ENCODE assay signal across 13 mouse cellular contexts in the genomic region with DNA sequence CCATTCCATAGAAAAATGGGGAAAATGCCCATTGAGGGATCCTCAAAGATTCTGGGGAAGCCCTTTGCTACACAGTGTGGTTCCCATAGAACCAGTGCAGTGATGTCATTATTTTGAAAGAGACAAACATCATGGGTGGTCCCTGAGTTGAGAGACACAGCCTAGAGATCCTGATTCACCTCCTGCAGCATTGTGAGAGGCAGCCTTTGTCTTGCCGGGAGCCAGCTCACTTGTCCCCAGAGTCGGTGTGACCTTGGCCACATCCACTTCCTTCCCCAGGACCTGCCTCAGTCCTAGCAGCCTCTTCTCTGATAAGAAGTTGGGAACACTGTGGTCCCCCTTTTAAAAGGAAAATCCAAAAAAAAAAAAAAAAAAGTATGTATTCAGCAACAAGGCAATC. TPM values are rescaled to one million over a fixed set of nuclear protein-coding genes. Genes with fewer than 3 reads are reported as not detected.
DNase-seq lines count a peak whose midpoint lies in the region; ATAC-seq and TF ChIP-seq lines count a peak whose summit lies in the region.
"Had no signal": no experiment of that assay in that cellular context is flagged by ENCODE, and none has a peak within 500 bp of the region (broad histone marks: within the 10 kb centered on the region; RNA-seq: fewer than 3 reads in every experiment).

No protein-coding gene starts in this region.

- H3K27ac ChIP-seq in heart, adult 2 months: peak overlapping the region; percentile 86
- no peak overlapping the region for H3K27ac ChIP-seq in ES-Bruce4 (ENCODE audit: insufficient read depth, low read length)
- H3K27ac ChIP-seq in liver, embryonic 12.5 days: 0 out of 2 replicates have a peak overlapping the region, but pooled peaks have one; percentile 37
- H3K27ac ChIP-seq: forebrain, embryonic 15.5 days; hindbrain, embryonic 15.5 days; midbrain, embryonic 15.5 days had no signal

- intact Hi-C loops in heart, adult 2 months (cut with DNase I): loop anchor here (1.0 kb wide), 1 partner anchor 35 kb away; no protein-coding TSS in a partner anchor
- intact Hi-C loops in heart, postnatal 14 days (cut with DNase I): no loop called here
- intact Hi-C loops in gastrocnemius, postnatal 36 days (cut with DNase I): no loop called here

- 16% methylated on average over 2 of the region's 2 CpGs for WGBS in heart, adult 2 months
- 20% methylated on average over 2 of the region's 2 CpGs for WGBS in liver, embryonic 12.5 days (ENCODE audit: insufficient replicate concordance)

- no peaks in the 10 kb centered on the region for H3K9me3 ChIP-seq in ES-Bruce4 (replicated peaks; ENCODE audit: control insufficient read depth, insufficient read depth, low read length, poor library complexity, severe bottlenecking)
- no peaks in the 10 kb centered on the region for H3K9me3 ChIP-seq in liver, embryonic 12.5 days (replicated peaks)
- H3K9me3 ChIP-seq: forebrain, embryonic 15.5 days; hindbrain, embryonic 15.5 days; midbrain, embryonic 15.5 days had no signal

- peaks cover 35% of the 10 kb centered on the region for H3K36me3 ChIP-seq in heart, adult 2 months (ENCODE audit: control insufficient read depth, insufficient read depth, low read length)
- no peaks in the 10 kb centered on the region for H3K36me3 ChIP-seq in ES-Bruce4 (ENCODE audit: control insufficient read depth, insufficient read depth, low read length, poor library complexity, severe bottlenecking)
- H3K36me3 ChIP-seq in liver, embryonic 12.5 days: peaks cover 14% of the 10 kb centered on the region
- H3K36me3 ChIP-seq: forebrain, embryonic 15.5 days; hindbrain, embryonic 15.5 days; midbrain, embryonic 15.5 days had no signal

- H3K79me2 ChIP-seq in heart, adult 2 months (replicated peaks; ENCODE audit: control insufficient read depth, insufficient read depth, low read length): no peaks in the 10 kb centered on the region; the same call in 1 of the 2 replicates

- TF ChIP-seq CTCF in heart, adult 2 months (IDR thresholded peaks at IDR 0.05): no peak
- no peak for TF ChIP-seq CTCF in ES-Bruce4 (IDR thresholded peaks at IDR 0.05; ENCODE audit: low read depth, low read length)

- ATAC-seq in liver, embryonic 12.5 days: no peak
- ATAC-seq in erythroblast, adult 5-6 weeks (replicated peaks; ENCODE audit: low FRiP score, poor library complexity, severe bottlenecking): no peak
- ATAC-seq: forebrain, embryonic 15.5 days; midbrain, embryonic 15.5 days had no signal

- TF ChIP-seq EP300 in heart, adult 2 months (IDR thresholded peaks at IDR 0.05; ENCODE audit: insufficient read depth, low read depth, low read length): peak; percentile 84; the same call in 1 of the 2 replicates
- TF ChIP-seq EP300 in ES-Bruce4 (IDR thresholded peaks at IDR 0.05; ENCODE audit: insufficient read depth, low read depth, low read length): peak; percentile 71

- DNase-seq in heart, adult 2 months: peak in 1 of 2 experiments; percentile 56
- no peak for DNase-seq in heart, postnatal 14 days
- peak; percentile 46 to 72 for DNase-seq in heart, adult 9 months (ENCODE audit: low spot score in 2 of 2)
- DNase-seq in ovary, postnatal 10 days (ENCODE audit: low spot score): no peak
- DNase-seq in gastrocnemius, postnatal 36 days: no peak
- DNase-seq: cerebellum, postnatal 25 days had no signal

- 0 out of 2 replicates have a peak, but pooled peaks have one; percentile 36 for TF ChIP-seq POLR2A in heart, adult 2 months (IDR thresholded peaks at IDR 0.05; ENCODE audit: insufficient read depth, low read depth, low read length)
- TF ChIP-seq POLR2A in ES-Bruce4 (IDR thresholded peaks at IDR 0.05; ENCODE audit: insufficient read depth, low read length): no peak

- H3K4me1 ChIP-seq in heart, adult 2 months (ENCODE audit: control insufficient read depth, insufficient read depth, low read length): peaks cover 35% of the 10 kb centered on the region
- no peaks in the 10 kb centered on the region for H3K4me1 ChIP-seq in ES-Bruce4 (ENCODE audit: control insufficient read depth, insufficient read depth, low read length)
- H3K4me1 ChIP-seq in liver, embryonic 12.5 days: peaks cover 25% of the 10 kb centered on the region
- H3K4me1 ChIP-seq: forebrain, embryonic 15.5 days; hindbrain, embryonic 15.5 days; midbrain, embryonic 15.5 days had no signal

- H3K27me3 ChIP-seq in heart, adult 2 months (ENCODE audit: control insufficient read depth, insufficient read depth, low read length): no peaks in the 10 kb centered on the region
- no peaks in the 10 kb centered on the region for H3K27me3 ChIP-seq in ES-Bruce4 (ENCODE audit: control insufficient read depth, insufficient read depth, low read length, poor library complexity, severe bottlenecking)
- H3K27me3 ChIP-seq in liver, embryonic 12.5 days (replicated peaks): no peaks in the 10 kb centered on the region
- H3K27me3 ChIP-seq: CH12.LX; forebrain, embryonic 15.5 days; hindbrain, embryonic 15.5 days; midbrain, embryonic 15.5 days had no signal

- no peak overlapping the region for H3K4me2 ChIP-seq in liver, embryonic 12.5 days
- H3K4me2 ChIP-seq: forebrain, embryonic 15.5 days; hindbrain, embryonic 15.5 days; midbrain, embryonic 15.5 days had no signal

- no peak overlapping the region for H3K9ac ChIP-seq in heart, adult 2 months (ENCODE audit: low read depth, low read length)
- no peak overlapping the region for H3K9ac ChIP-seq in ES-Bruce4 (ENCODE audit: low read depth, poor library complexity, severe bottlenecking)
- no peak overlapping the region for H3K9ac ChIP-seq in liver, embryonic 12.5 days
- H3K9ac ChIP-seq: forebrain, embryonic 15.5 days; hindbrain, embryonic 15.5 days; midbrain, embryonic 15.5 days had no signal

- H3K4me3 ChIP-seq in heart, adult 2 months: no peak overlapping the region
- no peak overlapping the region for H3K4me3 ChIP-seq in ES-Bruce4 (ENCODE audit: low read depth, low read length)
- no peak overlapping the region for H3K4me3 ChIP-seq in liver, embryonic 12.5 days
- H3K4me3 ChIP-seq: forebrain, embryonic 15.5 days; hindbrain, embryonic 15.5 days; midbrain, embryonic 15.5 days had no signal

RNA-seq across cellular contexts. Expression of a gene that starts 36.3 kb away (rescaled TPM):
- total RNA-seq in heart, adult 2 months (2021): 10 to 100 TPM; 14.7 to 25.3 TPM
- polyA plus RNA-seq in heart, adult 2 months (2012; rRNA removed): 6.1 and 10.3 TPM in 2 replicates
- 10 to 100 TPM; 23.1 to 26.1 TPM for total RNA-seq in heart, postnatal 14 days (2021)
- 8.2 and 8.7 TPM in 2 replicates for polyA plus RNA-seq in ES-Bruce4 (2011; ENCODE audit: insufficient read depth, insufficient read length, low read depth, missing spikeins)
- 5.8 and 10.3 TPM in 2 replicates for polyA plus RNA-seq in liver, embryonic 12.5 days (2016; fragmentation: Nextera tagmentation; extraction: Ambion mirVana)
- 42.0 and 48.8 TPM in 2 replicates for total RNA-seq in erythroblast, adult 5-6 weeks (2015; ENCODE audit: low replicate concordance)
- 30.0 and 33.7 TPM in 2 replicates for total RNA-seq in erythroblast, adult 5-6 weeks (2017; ENCODE audit: low replicate concordance)
- 1 to 10 TPM; 6.7 to 7.9 TPM for total RNA-seq in gastrocnemius, postnatal 36 days (2021)

Comparison
In these comparisons a context has a peak if more than half of its experiments do, and no peak if none do; other contexts are left out.
1. DNase-seq: peak in heart, adult 9 months (2 of 2); none in heart, postnatal 14 days (0 of 2), ovary, postnatal 10 days (single experiment) and gastrocnemius, postnatal 36 days (0 of 2).